Mouse (Mus musculus) mouse embryonic stem cell (cell line): Measurements from ENCODE around the gene Gnat1.

Experiments used
- in situ Hi-C, 2 experiments: fragments of 300-500 bp; cut with MboI; formaldehyde crosslinking; loops; 1 replicate in 1 of 2; 3 replicates in 1 of 2; pipeline ENCODE4 v1.14.3; 2019 to 2020; ENCODE audit warnings: low sequenced_read_pairs in 2 of 2, low pct_unique_long_range_greater_than_20kb in 1 of 2, mixed read lengths in 1 of 2; ENCODE audit not compliant: unreplicated experiment in 1 of 2

The Gnat1 gene

DNA sequence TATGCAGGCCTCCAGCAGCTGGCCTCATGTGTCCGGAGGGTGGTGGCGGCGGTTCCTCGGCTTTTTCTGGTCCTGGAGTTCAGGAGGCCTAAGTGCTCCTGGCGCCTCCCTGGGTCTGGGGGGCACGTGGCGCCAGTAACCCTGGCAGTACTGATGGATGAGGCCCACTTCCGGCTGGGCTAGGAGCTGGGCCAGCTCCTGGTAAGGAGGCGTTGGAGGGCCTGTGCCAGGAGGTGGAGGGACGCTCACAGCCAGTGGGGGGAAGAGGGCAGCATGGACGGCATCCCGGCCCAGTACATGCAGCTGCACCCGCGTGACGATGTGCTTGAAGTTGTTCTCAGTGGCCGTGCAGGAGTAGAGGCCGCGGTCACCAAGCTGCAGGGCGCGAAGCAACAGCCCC lies 2.9 kb upstream of the Gnat1 start:
- in situ Hi-C loops: no loop called here

- in situ Hi-C loops: loop anchor here in 1 of 2 experiments (5.0 kb wide), 1 partner anchor 77 kb away; no protein-coding TSS in a partner anchor
These were observed 651 bp downstream of the Gnat1 start for GRCm38 (mm10) chr9:107678861-107679260.

- in situ Hi-C loops: loop anchor here in 1 of 2 experiments (5.0 kb wide), 1 partner anchor 76 kb away; no protein-coding TSS in a partner anchor
These were observed 1.5 kb downstream of the Gnat1 start for GRCm38 (mm10) chr9:107677819-107678526.

- in situ Hi-C loops: loop anchor here in 1 of 2 experiments (5.0 kb wide), 1 partner anchor 75 kb away; no protein-coding TSS in a partner anchor
These were observed 2.3 kb downstream of the Gnat1 start for GRCm38 (mm10) chr9:107677091-107677784.

DNA sequence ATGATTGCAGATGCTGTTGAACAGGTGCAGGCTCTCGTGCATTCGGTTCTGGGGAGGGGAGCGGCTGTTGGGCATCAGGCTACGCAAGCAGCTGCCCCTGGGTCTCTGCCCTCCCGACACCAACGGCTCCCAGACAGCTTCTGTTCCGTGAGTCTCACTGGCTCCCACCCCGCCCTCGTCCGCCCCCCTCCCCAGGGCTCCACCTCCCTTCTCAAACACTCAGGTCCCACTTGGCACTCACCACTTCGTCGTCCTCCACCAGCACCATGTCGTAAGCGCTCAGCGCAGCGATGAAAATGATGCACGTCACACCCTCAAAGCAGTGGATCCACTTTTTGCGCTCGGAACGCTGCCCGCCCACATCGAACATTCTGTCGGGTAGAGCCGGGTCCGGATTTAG lies 3.2 kb downstream of the Gnat1 start:
- in situ Hi-C loops: loop anchor here in 1 of 2 experiments (5.0 kb wide), 1 partner anchor 74 kb away; no protein-coding TSS in a partner anchor

DNA sequence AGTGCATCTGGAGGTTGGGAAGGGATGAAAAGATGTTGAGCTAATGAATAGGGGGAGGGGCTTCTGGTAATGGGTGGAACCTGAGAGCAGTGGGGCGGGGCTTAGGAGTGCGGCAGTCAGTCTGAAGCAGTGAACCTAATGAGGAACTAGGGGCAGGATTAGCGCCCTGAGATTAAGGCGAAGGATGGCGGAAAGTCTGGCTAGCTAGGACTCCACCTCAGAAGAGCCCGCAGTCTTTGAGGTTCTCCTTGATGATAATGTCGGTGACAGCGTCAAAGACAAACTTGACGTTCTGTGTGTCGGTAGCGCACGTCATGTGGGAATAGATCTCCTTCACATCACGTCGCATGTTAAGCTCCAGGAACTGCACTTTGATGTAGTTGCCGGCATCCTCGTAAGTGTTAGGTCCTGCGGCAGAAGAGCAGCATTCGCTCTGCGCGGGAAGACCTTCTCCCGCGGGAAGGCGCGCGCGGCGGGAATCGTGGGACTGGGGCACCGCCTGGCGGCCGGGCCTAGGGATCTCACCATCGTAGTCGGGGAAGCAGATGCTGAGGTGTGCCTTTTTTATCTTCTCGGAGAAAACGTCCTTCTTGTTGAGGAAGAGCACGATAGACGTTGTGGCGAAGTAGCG lies 3.7 kb downstream of the Gnat1 start:
- in situ Hi-C loops: loop anchor here in 1 of 2 experiments (5.0 kb wide), 1 partner anchor 73 kb away; no protein-coding TSS in a partner anchor

- in situ Hi-C loops: loop anchor here in 1 of 2 experiments (5.0 kb wide), 1 partner anchor 73 kb away; no protein-coding TSS in a partner anchor
These were observed 4.7 kb downstream of the Gnat1 start for GRCm38 (mm10) chr9:107674609-107675429.

DNA sequence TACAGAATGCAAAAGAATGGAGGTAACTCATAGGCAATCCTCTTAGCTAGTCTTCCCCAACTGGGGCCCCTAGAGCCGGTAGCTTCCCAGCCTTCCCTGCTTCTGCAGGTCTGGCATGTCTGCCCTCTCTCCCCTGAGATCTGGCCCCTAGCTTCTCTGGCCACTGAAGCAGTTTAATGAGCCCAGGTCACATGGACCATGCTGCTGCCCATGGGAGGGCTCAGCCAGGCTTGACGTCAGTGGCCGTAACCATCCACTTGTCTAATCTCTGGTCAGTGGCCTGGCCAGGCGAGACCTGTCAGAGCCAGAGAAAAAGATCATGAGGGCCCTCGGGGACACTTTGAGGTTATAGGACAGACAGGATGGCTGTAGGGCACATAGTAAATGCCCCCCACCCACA lies 9.3 kb downstream of the Gnat1 start:
- in situ Hi-C loops: no loop called here

GRCm38 (mm10) chr9:107669480-107669945 lies 10.0 kb downstream of the Gnat1 start, which contains the start of gene Slc38a3:
TSS of gene Slc38a3 (minus strand) at chr9:107669530.
- in situ Hi-C loops: no loop called here

DNA sequence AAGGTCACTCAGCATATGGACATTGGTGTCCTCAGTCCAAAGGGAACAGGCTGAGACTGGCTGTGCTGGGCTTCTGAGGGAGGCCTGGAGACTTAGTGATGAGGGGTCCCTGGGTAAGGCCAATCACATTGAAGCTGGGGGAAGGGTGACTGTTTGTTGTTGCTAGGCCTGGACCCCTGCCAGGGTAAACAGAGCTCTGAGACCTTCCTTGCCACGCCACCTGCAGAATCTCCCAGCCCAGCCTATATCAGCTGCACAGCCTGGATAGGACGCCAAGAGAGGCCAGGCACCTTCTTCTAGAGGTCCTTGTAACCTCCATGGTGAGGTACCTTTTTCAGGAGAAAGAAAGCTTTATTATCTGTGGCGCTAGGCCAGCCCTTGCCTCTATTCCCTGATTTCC lies 10.6 kb downstream of the Gnat1 start:
- in situ Hi-C loops: no loop called here

DNA sequence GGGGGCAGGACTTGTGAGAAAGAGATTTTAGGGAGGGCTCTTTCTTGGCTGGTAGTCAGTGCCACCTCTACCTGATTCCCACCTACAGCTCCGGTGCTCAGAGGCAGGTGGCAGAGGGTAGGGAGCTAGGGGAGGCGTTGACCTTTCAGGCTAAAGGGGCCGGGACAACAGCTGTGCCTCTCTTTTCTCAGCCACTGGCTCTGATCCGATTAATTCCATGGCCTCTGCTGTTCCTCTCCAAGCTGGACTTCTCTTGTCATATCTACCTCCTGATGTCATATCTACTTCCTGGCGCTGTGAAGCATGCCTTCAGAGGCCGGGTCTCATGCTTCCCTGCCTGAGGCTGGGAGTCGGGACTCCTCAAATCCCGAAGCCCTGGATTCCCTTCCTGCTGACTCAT lies 11.5 kb downstream of the Gnat1 start:
- in situ Hi-C loops: no loop called here

DNA sequence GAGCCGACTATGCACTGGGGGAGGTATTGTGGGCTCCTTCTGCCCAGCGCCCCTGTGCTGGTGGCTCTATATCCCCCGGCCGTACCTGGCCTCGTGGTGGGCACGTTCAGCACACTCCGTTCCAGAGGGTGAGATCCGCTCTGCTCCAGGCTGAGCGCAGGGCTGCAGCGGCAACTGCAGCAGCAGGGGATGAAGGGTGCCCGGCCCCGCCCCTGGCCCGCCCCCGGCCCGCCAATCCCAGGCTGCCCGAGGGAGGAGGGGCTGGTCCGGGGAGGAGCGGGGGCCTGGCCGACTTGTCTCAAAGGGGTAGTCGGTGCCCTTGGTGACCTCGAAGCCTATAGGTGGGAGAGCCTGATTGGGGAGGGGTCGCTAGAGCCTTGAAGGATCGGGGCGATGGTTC lies 12.3 kb downstream of the Gnat1 start:
- in situ Hi-C loops: no loop called here

- in situ Hi-C loops: no loop called here
These were observed 12.7 kb downstream of the Gnat1 start for GRCm38 (mm10) chr9:107666751-107667205.

DNA sequence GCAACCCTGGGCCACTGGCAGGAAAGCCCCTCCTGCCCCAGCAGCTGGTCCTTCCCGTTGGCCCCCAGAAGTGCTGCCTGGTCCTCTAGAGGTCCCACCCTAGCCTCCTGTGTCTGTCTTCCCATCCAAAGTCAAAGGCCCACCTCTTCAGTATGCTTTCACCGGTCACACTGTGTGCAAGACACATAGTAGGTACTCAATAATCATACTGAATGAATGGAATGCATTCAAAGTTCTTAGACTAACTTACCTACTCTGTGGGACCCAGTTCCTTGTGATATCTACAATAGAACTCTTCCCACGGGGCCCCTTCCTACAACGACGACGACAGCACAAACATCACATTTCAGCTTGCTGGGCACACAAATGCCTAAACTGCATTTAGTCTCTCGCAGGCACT lies 14.2 kb downstream of the Gnat1 start:
- in situ Hi-C loops: no loop called here

GRCm38 (mm10) chr9:107663525-107663924 lies 16.0 kb downstream of the Gnat1 start:
- in situ Hi-C loops: no loop called here

- in situ Hi-C loops: no loop called here
These were observed 17.2 kb downstream of the Gnat1 start for GRCm38 (mm10) chr9:107662342-107662741.

GRCm38 (mm10) chr9:107660777-107661176 lies 18.7 kb downstream of the Gnat1 start:
- in situ Hi-C loops: no loop called here

DNA sequence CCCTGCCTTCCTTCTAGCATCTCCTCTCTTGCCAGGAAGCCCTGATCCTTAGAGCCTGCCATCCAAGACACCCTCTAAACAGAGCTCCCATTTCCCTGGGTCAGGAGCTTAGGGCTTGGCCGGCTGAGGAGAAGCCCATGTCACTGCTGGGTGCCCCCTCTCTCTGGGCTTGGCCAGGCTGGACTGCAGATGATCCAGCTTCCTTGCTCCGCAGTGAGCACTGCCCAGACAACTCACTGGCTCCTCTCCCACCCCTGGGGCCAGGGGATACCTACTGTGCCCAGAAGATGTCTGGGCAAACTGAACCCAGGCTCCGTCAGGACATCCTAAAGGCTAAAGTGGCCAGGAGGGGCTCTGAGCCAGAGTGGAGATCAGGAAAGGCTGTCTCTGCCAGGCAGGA lies 19.6 kb downstream of the Gnat1 start:
- in situ Hi-C loops: no loop called here
